Mouse (Mus musculus): Measurements from ENCODE around the gene Gm3727. TPM values are rescaled to one million over a fixed set of nuclear protein-coding genes. Genes with fewer than 3 reads are reported as not detected.
A peak's percentile ranks its signal among the peaks of the same experiment; 100 is the strongest.
"Not testable (repeated sequence)": the region's sequence is repeated elsewhere in the genome, so short reads cannot be mapped to it uniquely, and the experiment has no call there.

Gm3727 gene
- total RNA-seq (2021), result not detected

DNA sequence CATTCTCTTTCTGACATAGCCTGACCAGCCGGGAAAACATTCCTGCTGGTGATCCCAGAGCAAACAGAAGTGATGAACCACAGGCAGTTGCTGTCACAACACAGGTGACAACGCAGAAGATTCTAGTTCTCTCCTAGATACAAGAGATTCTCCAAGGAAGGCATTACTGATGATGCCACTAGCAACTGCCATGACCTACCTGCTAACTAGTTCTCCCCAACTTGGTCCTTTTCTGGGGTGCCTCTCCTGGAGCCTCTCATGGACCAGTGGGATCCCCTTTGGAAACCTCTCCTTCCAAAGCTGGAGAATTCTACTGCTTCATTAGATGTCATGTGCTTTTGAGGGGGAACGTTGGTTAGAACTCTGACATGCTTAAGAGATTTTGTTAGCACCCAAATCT is at the start of gene Gm3727:
Gene Gm3727, minus strand, starts transcription at position 101 of the 400 bp plus-strand sequence.
- intact Hi-C loops (cut with DNase I); DNase-seq: not testable (repeated sequence)

DNA sequence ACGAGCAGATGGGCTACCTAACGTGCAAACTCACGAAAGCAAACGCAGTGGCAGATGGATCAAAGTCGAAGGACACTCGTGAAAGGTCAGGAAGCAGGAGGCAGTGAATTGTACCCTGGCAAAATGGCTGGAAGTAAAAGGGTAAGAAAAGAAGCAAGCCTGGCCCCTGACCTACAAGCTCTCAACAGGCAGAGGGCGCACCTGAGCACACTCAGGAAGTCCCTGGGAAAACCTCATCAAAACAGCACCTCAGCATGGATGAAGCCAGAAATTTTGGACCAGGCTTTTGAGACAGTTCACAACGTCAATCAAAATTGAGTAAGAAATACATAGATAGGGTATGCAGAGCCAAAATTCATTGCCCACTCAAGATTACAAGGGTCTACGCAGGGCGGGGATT is 21.0 kb downstream of the Gm3727 start:
- intact Hi-C loops (cut with DNase I), result not testable (repeated sequence)
- DNase-seq, result peak; percentile 1

Other genes starting within 250 kb of the Gm3727 start
- 1 to 10 TPM; 2.7 to 3.5 TPM for gene Gm10406, start 237.3 kb downstream of the Gm3727 start, total RNA-seq (2021)
- gene Gm3685, start 219.7 kb downstream of the Gm3727 start, total RNA-seq (2021), result not detected
- 1 to 10 TPM; 6.7 TPM for gene Gm3696, start 164.1 kb downstream of the Gm3727 start, total RNA-seq (2021)
- not detected for gene Gm6676, start 139.3 kb downstream of the Gm3727 start, total RNA-seq (2021)
- gene Gm3512, start 90.2 kb downstream of the Gm3727 start, total RNA-seq (2021), result 1 to 10 TPM; 3.8 to 4.7 TPM
- not detected for gene Gm16434, start 70.2 kb downstream of the Gm3727 start, total RNA-seq (2021)
- gene Gm3739, start 50.3 kb upstream of the Gm3727 start, total RNA-seq (2021), result 1 to 10 TPM; 3.0 to 3.4 TPM
- gene Gm5797, start 67.7 kb upstream of the Gm3727 start, total RNA-seq (2021), result not detected
- not detected for gene Gm8374, start 100.4 kb upstream of the Gm3727 start, total RNA-seq (2021)
- gene Gm3755, start 186.2 kb upstream of the Gm3727 start, total RNA-seq (2021), result not detected
- 1 to 10 TPM; 8.1 to 8.7 TPM for gene Gm3752, start 219.0 kb upstream of the Gm3727 start, total RNA-seq (2021)